Mouse (Mus musculus): ENCODE results near the gene Rgs9.

DNA sequence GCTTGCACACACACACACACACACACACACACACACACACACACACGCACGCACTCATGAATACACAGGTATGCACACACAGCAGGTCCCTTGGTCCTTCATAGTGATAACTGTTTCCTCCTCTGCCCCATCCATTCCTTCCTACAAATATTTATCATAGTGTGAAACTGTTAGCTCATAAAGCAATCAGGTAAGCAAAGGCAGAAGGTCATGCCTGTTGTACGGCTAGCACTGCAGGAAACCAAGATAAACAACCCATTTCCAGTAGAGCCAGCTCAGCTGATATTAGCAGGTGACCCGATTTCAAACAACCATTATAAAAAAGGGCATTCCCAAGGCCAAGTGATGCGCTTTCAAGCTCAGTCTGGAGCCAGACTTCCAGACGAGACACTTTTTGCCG is 116.8 kb downstream of the Rgs9 start:
- TF ChIP-seq CTCF (IDR thresholded peaks at IDR 0.05) (no peak), EP300 (IDR thresholded peaks at IDR 0.05) (no peak)

Data from lung, postnatal 0 days (tissue).